Mouse (Mus musculus) kidney, adult 2 months (tissue): Measurements from ENCODE around the gene Ahsa1.

Experiments used
- CTCF ChIP-seq: fragments of 200-500 bp; conservative IDR thresholded peaks from 2 replicates; pipeline ENCODE4 v1.5.1; 2011; ENCODE audit warnings: low read depth, mild to moderate bottlenecking, control low read depth, low read length, moderate library complexity, mixed read lengths; ENCODE audit not compliant: insufficient read depth, insufficient read length
- POLR2A ChIP-seq: fragments of 200-500 bp; IDR thresholded peaks from one replicate; pipeline ENCODE4 v1.6.1; 2011; ENCODE audit warnings: low read depth, low read length, control low read depth

- TF ChIP-seq POLR2A (no peak), CTCF (no peak)
Observed at GRCm38 (mm10) chr12:87266827-87267603, 736 bp downstream of the Ahsa1 start.
